In the genomic region with DNA sequence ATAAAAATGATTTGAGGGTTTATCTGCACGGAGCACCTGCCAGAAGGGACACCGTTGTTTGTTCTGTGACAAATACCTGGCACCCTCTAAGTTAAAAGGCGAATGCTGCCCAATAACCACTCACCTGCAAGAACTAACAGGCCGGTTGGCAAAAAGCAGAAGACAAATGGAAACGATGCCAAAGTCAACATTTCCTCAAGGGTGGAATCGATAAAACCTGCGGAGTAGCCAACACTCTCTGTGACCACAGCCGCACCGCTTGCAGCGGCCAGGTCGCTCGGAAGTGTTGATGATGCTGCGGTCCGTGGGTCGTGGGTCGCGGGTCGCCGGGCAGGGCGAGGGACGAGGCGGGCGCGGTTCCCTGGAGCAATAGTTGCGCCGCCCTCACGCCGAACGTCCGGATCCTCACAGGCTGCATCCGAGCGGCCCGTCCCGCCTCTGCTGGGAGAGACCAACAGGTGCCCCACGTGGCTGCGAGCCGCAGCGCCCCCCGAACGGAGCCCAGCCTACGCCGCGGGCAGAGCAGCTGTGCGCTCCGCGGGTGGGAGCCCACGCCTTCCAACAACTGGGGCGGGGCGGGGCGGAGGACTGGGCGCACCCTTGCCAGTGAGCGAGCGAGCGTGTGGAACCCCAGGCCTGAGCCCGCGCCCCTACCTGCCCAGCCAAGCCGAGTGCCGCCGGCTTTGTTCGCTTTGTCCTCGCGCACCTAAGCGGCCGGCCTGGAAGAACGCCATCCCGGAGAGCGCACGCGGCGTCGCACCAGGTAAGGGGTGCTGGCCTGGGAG, we compare ENCODE assay signal across 9 mouse cellular contexts. TPM values are rescaled to one million over a fixed set of nuclear protein-coding genes. Genes with fewer than 3 reads are reported as not detected.
DNase-seq lines count a peak whose midpoint lies in the region; ATAC-seq and TF ChIP-seq lines count a peak whose summit lies in the region.
"Had no signal": no experiment of that assay in that cellular context is flagged by ENCODE, and none has a peak within 500 bp of the region (broad histone marks: within the 10 kb centered on the region; RNA-seq: fewer than 3 reads in every experiment).

A gene (plus strand): TSS at position 434 of the 785 bp plus-strand sequence.

- H3K9ac ChIP-seq in ES-Bruce4 (ENCODE audit: low read depth, poor library complexity, severe bottlenecking): peak within 1 kb of the TSS; percentile 26
- peak within 1 kb of the TSS; percentile 60 for H3K9ac ChIP-seq in embryonic facial prominence, embryonic 14.5 days (ENCODE audit: low read depth, low read length)
- H3K9ac ChIP-seq in kidney, embryonic 14.5 days (ENCODE audit: low read depth, low read length): peak within 1 kb of the TSS; percentile 65
- peak within 1 kb of the TSS; percentile 54 for H3K9ac ChIP-seq in lung, embryonic 14.5 days

- H3K4me2 ChIP-seq in embryonic facial prominence, embryonic 14.5 days (ENCODE audit: low read depth, low read length): peak within 1 kb of the TSS; percentile 97
- peak within 1 kb of the TSS; percentile 93 for H3K4me2 ChIP-seq in kidney, embryonic 14.5 days (replicated peaks; ENCODE audit: low read depth, low read length)
- peak within 1 kb of the TSS; percentile 85 for H3K4me2 ChIP-seq in lung, embryonic 14.5 days

- H3K36me3 ChIP-seq in ES-Bruce4 (ENCODE audit: control insufficient read depth, insufficient read depth, low read length, poor library complexity, severe bottlenecking): no peaks in the 10 kb centered on the region
- H3K36me3 ChIP-seq in embryonic facial prominence, embryonic 14.5 days (ENCODE audit: control insufficient read depth, insufficient read depth, low read length): no peaks in the 10 kb centered on the region
- no peaks in the 10 kb centered on the region for H3K36me3 ChIP-seq in kidney, embryonic 14.5 days (ENCODE audit: control insufficient read depth, insufficient read depth, low read length)
- H3K36me3 ChIP-seq in lung, embryonic 14.5 days (ENCODE audit: insufficient read depth): no peaks in the 10 kb centered on the region

- peak within 1 kb of the TSS; percentile 39 for H3K4me3 ChIP-seq in ES-Bruce4 (ENCODE audit: low read depth, low read length)
- peak within 1 kb of the TSS; percentile 49 for H3K4me3 ChIP-seq in embryonic facial prominence, embryonic 14.5 days (ENCODE audit: low read depth, low read length)
- peak within 1 kb of the TSS; percentile 54 for H3K4me3 ChIP-seq in kidney, embryonic 14.5 days (ENCODE audit: low read length)
- peak within 1 kb of the TSS; percentile 49 for H3K4me3 ChIP-seq in lung, embryonic 14.5 days (ENCODE audit: low read depth, low read length)
- H3K4me3 ChIP-seq: erythroblast, embryonic 14.5 days had no signal

- H3K4me1 ChIP-seq in ES-Bruce4 (ENCODE audit: control insufficient read depth, insufficient read depth, low read length): no peaks in the 10 kb centered on the region
- peaks cover 26% of the 10 kb centered on the region for H3K4me1 ChIP-seq in embryonic facial prominence, embryonic 14.5 days (ENCODE audit: control insufficient read depth, insufficient read depth, low read length)
- peaks cover 9% of the 10 kb centered on the region; the same call in 1 of the 2 replicates for H3K4me1 ChIP-seq in kidney, embryonic 14.5 days (ENCODE audit: control insufficient read depth, insufficient read depth, low read length)
- H3K4me1 ChIP-seq in lung, embryonic 14.5 days (ENCODE audit: insufficient read depth): no peaks in the 10 kb centered on the region

- no peak for TF ChIP-seq POLR2A in ES-Bruce4 (IDR thresholded peaks at IDR 0.05; ENCODE audit: insufficient read depth, low read length)

- no peak for TF ChIP-seq CTCF in ES-Bruce4 (IDR thresholded peaks at IDR 0.05; ENCODE audit: low read depth, low read length)
- no peak for TF ChIP-seq CTCF in lung, embryonic 14.5 days (IDR thresholded peaks at IDR 0.05; ENCODE audit: low read depth)

- ATAC-seq in embryonic facial prominence, embryonic 14.5 days (ENCODE audit: low read depth): peak; percentile 83
- ATAC-seq in kidney, embryonic 14.5 days (ENCODE audit: low FRiP score, low TSS enrichment): peak; percentile 63
- ATAC-seq in lung, embryonic 14.5 days (ENCODE audit: insufficient read depth): peak; percentile 68
- no peak for ATAC-seq in megakaryocyte-erythroid progenitor cell, adult 5-6 weeks (replicated peaks; ENCODE audit: low FRiP score, low TSS enrichment, poor library complexity, severe bottlenecking)

- 5% methylated on average over 28 of the region's 71 CpGs for WGBS in embryonic facial prominence, embryonic 14.5 days
- WGBS in kidney, embryonic 14.5 days: 2% methylated on average over 63 of the region's 71 CpGs
- WGBS in lung, embryonic 14.5 days: 2% methylated on average over 71 of the region's 71 CpGs

- H3K9me3 ChIP-seq in ES-Bruce4 (replicated peaks; ENCODE audit: control insufficient read depth, insufficient read depth, low read length, poor library complexity, severe bottlenecking): no peaks in the 10 kb centered on the region
- H3K9me3 ChIP-seq in embryonic facial prominence, embryonic 14.5 days (ENCODE audit: control insufficient read depth, low read length): no peaks in the 10 kb centered on the region
- H3K9me3 ChIP-seq in kidney, embryonic 14.5 days (ENCODE audit: control insufficient read depth, low read length): no peaks in the 10 kb centered on the region
- no peaks in the 10 kb centered on the region for H3K9me3 ChIP-seq in lung, embryonic 14.5 days (ENCODE audit: low read depth, low read length)

- DNase-seq in cerebellum, adult 11 months: peak; percentile 3
- no peak for DNase-seq in cerebellum, adult 11-12 months
- DNase-seq in embryonic facial prominence, embryonic 14.5 days (ENCODE audit: low spot score): peak; percentile 67
- peak; percentile 63 for DNase-seq in lung, embryonic 14.5 days
- peak; percentile 36 for DNase-seq in right cerebral cortex, postnatal 25 days

- TF ChIP-seq EP300 in ES-Bruce4 (IDR thresholded peaks at IDR 0.05; ENCODE audit: insufficient read depth, low read depth, low read length): no peak

- H3K27me3 ChIP-seq in ES-Bruce4 (ENCODE audit: control insufficient read depth, insufficient read depth, low read length, poor library complexity, severe bottlenecking): peaks cover 2% of the 10 kb centered on the region; the same call in 1 of the 2 replicates
- peaks cover 44% of the 10 kb centered on the region for H3K27me3 ChIP-seq in embryonic facial prominence, embryonic 14.5 days (replicated peaks; ENCODE audit: control insufficient read depth, insufficient read depth, low read length)
- H3K27me3 ChIP-seq in kidney, embryonic 14.5 days (ENCODE audit: control insufficient read depth, insufficient read depth, low read length): peaks cover 39% of the 10 kb centered on the region
- peaks cover 47% of the 10 kb centered on the region for H3K27me3 ChIP-seq in lung, embryonic 14.5 days (ENCODE audit: insufficient read depth, low read length)

- H3K27ac ChIP-seq in ES-Bruce4 (ENCODE audit: insufficient read depth, low read length): no peak within 1 kb of the TSS
- no peak within 1 kb of the TSS for H3K27ac ChIP-seq in embryonic facial prominence, embryonic 14.5 days (replicated peaks; ENCODE audit: low read depth, low read length)
- H3K27ac ChIP-seq in kidney, embryonic 14.5 days (ENCODE audit: low read depth, low read length): no peak within 1 kb of the TSS
- H3K27ac ChIP-seq in lung, embryonic 14.5 days (ENCODE audit: low read depth): 0 out of 2 replicates have a peak within 1 kb of the TSS, but pooled peaks have one; percentile 21

RNA-seq across cellular contexts. Expression of the gene that starts here (rescaled TPM):
- polyA plus RNA-seq in ES-Bruce4 (2011; ENCODE audit: insufficient read depth, insufficient read length, low read depth, missing spikeins): 1.6 and 2.8 TPM in 2 replicates
- 4.7 and 5.0 TPM in 2 replicates for polyA plus RNA-seq in embryonic facial prominence, embryonic 14.5 days (2014; fragmentation: Nextera tagmentation; extraction: Ambion mirVana)
- 10.0 and 16.1 TPM in 2 replicates for polyA plus RNA-seq in kidney, embryonic 14.5 days (2014; fragmentation: Nextera tagmentation; extraction: Ambion mirVana)
- polyA plus RNA-seq in lung, embryonic 14.5 days (2014; fragmentation: Nextera tagmentation; extraction: Ambion mirVana): 10.3 and 11.5 TPM in 2 replicates
- total RNA-seq in megakaryocyte-erythroid progenitor cell, adult 5-6 weeks (2014; fragmentation: Nextera tagmentation): not detected in 2 replicates
- not detected in 2 replicates for total RNA-seq in megakaryocyte-erythroid progenitor cell, adult 5-6 weeks (2017)
- polyA plus RNA-seq: erythroblast, embryonic 14.5 days had no signal
